Mouse (Mus musculus): ENCODE results near the gene Ehbp1.

GRCm38 (mm10) chr11:22005281-22005870, 336.7 kb downstream of the Ehbp1 start:
- TF ChIP-seq POLR2A (IDR thresholded peaks at IDR 0.05; ENCODE audit: insufficient read depth, low read depth, low read length): no peak
- no peak for TF ChIP-seq CTCF (IDR thresholded peaks at IDR 0.05; ENCODE audit: insufficient read depth, low read depth, low read length)

Data from olfactory bulb, adult 2 months (tissue).